Mouse (Mus musculus) gastrocnemius, postnatal 25 days (tissue): Measurements from ENCODE around the gene Dlg1. TPM values are rescaled to one million over a fixed set of nuclear protein-coding genes. Genes with fewer than 3 reads are reported as not detected.
A peak's percentile ranks its signal among the peaks of the same experiment; 100 is the strongest.

ENCODE experiments used
- DNase-seq: peaks from one replicate; pipeline ENCODE4 v3.0.0; 2022
- total RNA-seq, 2 experiments: library from RNA; stranded (reverse); gene quantifications; 1 replicate in 1 of 2; 2 replicates in 1 of 2; pipeline ENCODE4 v1.2.3; 2021

Dlg1 gene
- total RNA-seq, 2 experiments from 2014 or later, result 33.5 to 35.5 TPM

DNA sequence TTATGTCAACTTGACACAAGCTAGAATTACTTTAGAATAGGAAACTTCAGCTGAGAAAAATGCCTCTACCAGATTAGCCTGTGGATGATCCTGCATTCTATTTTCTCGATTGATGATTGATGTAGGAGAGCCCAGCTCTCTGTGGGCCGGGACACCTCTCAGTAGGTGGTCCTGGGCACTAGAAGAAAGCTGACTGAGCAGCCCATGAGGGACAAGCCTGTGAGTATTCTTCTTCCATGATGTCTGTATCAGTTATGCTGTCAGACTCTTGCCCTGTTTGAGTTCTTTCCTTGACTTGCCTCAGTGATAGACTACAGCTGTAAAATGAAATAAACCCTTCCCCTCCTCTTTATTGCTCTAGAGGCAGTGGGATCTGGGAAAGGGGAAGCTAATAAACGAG lies 74.5 kb downstream of the Dlg1 start:
- no peak for DNase-seq

DNA sequence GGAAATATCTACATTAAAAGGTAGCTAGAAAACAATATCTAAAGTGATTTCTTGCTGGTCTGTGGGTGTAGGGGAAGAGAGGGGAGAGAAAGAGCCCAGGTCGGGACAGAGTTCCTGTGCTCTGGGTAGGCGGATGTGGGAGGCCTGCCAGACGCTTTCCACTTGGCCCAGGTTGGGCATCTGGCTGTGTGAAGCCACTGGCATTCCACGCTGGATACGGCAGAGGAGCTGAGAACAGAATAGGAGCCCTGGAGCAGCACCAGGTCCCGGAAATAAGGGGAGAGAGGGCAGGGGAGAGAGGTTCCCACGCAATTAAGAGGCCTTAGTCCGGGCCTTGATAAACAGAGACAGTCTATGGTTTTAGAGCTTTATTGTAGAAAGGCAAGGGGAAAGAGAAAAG lies 77.0 kb downstream of the Dlg1 start:
- peak; percentile 65 for DNase-seq

DNA sequence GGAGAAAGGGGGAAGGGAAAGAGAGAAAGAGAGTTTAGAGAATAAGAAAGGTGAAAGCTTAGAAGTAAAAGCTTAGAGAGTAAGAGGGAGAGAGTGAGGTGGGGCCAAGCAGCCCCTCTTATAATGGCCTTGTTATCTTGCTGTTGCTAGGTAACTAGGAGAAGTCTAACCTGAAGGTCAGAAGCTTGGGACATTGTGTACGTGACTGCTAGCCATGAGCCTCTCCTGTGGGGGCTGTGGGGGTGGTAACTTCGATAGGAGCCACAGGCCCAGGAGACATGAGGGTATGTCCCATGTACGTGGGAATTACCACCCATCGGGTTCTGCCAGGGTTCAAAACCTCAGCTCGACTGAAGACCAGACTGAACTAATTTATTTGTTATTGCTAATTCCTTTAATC lies 77.5 kb downstream of the Dlg1 start:
- no peak for DNase-seq

DNA sequence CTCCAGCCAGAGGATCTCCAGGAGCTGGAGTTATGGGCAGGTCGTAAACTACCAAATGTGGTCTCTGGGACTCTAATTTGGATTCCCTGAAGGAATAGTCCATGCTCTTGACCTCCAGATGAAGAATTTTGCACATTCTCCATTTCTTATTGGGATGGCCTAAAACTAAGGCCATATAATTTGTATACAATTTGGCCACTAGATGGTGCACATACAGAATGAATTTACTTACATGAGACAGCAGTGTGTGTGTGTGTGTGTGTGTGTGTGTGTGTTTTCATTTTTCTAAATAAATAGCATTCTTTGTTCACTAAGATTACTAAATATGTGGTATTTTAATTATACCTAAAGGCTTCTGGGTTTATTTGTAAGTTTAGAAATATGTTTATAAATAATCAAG lies 87.3 kb downstream of the Dlg1 start:
- DNase-seq, result no peak

DNA sequence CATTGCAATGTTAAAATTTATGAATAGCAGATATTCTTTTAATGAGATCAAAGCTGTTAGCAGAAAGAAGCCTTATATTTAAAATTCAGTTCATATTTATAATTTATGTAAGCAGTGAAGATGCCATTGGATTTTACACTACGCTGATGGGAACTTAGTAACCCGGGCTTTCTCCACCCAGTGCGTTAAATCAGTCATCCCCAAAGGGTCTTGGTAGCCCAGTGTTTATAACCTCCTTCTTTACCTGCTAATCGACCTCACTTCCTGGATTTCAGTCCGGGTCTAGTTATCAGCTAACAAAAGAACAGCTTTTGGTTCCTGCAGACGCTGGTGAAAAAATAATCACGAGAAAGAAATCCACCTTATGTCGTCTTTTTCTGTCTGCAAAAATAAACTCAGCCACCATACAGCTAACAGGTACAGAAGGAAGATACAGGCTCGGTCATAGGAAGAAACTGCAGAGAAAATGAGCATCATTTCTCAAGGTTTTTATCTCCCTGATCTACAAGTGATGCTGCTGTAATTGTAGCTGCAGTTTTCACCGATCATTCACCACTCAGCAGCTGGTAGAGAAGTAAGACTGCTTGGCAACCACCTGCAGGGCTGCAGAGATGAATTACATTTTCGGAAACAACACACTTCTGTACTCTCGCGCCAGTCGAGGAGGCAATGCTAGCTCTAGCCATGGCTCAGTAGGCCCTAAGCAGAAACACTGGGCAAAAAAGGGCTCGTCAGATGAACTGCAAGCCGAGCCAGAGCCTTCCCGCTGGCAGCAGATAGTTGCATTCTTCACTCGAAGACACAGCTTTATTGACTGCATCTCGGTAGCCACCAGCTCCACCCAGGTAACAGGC lies 91.2 kb downstream of the Dlg1 start:
- no peak for DNase-seq

DNA sequence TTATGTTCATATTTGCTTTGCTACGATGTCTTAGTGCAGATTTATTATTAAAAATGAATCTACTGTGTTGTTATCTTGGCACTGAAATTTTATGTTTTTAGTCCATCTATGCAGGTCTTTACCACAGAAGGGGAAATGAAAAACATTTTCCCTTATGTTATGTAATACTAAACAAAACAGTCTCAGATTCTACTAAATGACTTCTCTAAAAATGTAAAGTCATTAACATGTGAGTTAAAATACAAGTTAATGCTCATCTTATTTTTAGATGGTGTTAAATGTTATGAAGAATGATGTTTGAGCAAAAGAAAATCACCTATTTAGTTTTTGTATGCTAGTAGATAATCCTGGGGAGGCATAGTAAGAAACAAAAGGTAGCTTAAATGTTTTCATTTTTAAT lies 91.8 kb downstream of the Dlg1 start:
- DNase-seq, result no peak

DNA sequence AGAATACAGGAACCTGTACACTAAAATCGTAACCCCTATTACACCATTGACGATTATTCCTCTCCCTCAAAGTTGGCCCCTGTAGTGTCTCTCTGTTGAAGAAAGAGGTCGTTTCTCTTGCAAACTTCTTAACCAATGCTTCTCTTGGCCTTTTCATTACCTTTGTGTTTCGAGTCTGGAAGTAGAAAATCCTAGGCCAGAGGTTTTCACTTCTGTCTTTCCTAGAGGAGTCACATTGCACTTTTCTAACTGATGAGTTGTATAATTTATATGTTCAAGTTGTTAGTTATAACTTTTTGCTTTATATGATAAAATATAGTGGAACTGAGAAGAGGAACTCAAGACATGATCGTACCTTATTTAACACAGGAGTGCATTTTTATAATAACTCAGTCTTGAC lies 93.2 kb downstream of the Dlg1 start:
- DNase-seq, result no peak

DNA sequence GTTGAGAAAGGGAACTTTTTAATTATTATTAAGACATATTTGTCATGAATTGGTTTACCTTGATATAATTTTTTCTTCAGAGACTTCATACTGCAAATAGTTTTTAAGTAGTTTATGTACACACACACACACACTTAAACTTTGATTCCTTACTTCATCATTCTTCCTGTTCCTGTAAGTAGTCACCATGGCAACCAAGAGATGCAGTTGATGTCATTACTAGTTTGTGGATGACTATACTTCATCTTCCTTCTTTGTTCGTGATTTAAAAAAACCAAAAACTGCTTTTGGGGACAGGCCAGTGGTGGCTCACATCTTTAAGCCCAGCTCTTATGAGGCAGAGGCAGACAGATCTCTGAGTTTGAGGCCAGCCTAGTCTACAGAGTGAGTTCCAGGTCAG lies 94.4 kb downstream of the Dlg1 start:
- DNase-seq, result no peak

DNA sequence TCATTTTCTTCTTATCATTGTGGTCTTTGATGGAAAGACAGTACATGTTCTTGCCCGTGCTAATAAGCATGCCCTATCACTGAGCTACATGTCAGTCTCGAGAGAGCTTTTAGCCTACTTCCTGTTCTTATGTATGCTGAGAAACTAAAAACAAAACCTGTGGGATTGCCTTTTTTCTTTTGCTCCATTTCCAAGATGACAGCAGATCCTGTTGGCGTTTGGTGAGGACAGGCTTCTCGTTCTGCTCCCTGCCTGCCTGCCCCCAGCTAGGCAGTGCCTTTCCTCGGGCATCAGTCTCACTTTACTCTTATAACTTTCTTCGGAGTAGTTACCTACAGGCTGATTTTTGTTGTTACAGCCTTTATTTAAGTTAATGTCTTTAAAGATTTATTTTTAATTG lies 96.2 kb downstream of the Dlg1 start:
- no peak for DNase-seq

DNA sequence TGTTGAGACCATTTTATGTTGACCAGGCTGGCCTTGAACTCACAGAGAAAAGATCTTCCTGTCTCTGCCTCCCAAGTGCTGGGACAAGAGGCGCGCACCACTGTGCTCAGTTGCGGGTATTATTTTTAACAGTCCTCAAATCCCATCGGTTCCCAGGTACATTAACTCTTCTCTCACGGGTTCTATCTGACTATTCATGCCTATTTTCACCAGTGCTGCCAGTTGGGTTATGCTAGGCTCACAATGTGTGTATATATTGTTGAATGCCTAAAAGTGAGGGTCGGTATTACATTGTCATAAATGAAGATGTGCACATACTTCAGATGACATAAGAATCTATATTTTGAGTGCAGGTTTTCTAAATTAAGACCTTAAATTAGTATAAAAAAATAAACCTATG lies 103.1 kb downstream of the Dlg1 start:
- DNase-seq, result no peak

DNA sequence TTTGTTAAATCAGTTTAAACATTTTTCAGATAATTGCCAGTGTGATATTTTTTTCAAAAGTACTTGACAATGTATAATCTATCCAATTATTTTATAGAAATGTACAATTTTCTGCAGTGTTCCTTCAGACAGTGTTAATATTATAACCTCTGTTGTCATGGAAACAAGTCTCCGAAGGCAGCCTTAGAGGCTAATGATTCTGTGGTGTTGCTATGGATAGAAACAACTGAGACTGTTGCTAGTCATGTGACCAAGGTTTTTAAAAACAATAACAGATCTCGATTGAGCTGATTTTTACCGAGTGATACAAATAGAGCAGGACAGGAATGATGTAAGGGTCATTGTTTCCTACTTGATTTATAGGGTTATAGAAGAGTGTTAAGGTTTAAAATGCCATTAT lies 103.5 kb downstream of the Dlg1 start:
- DNase-seq, result no peak

DNA sequence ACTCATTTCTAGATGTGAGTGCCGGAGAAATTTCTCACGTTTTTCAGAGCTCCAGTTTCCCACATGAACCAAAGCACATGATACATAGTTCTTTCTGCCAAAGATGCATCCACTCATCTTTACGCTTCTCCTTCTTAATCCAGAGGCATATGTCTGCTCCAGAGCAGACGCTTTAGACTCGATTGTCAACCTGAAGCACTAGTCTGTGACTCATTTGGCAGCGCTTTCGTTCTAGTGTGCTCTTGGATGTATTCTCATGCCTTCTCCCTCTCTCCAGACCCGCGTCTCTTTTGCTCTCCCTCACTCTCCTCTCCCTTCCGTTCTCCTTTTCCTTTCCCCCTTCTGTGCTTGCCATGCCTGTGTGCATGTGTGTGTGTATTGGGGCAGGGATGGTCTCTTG lies 112.7 kb downstream of the Dlg1 start:
- DNase-seq, result no peak

DNA sequence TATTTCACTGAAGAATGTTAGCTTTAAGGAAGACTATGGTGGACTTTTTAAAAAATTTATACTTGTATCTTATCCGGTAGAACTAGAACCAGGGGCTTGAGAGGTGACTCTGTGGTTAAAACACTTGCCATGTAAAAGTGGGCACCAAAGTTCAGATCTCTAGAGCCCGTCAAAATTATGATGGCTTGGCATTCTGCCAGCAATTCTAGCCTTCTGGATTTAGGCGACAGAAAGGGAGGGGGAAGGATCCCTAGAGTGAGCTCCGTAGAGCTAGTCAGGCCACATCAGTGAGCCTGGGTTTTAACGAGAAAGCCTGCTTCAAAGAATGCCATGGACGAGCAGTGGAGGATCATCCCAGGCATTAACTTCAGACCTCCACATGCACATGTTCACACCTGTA lies 117.8 kb downstream of the Dlg1 start:
- no peak for DNase-seq

DNA sequence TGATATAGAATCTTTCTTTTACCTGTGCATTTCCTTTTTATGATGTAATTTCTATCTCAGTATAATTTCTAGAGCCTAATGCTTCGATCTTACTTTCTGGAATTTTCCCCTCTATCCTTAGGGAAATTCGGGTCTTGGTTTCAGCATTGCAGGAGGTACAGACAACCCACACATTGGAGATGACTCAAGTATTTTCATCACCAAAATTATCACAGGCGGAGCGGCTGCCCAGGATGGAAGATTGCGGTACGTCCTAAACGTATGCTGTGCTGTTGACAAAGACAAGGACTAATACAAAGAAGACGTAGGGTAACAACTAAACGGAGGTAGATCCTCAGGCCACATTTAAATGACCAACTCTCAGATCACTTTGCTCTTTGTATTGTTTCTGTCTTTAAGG lies 126.8 kb downstream of the Dlg1 start:
- DNase-seq, result no peak

DNA sequence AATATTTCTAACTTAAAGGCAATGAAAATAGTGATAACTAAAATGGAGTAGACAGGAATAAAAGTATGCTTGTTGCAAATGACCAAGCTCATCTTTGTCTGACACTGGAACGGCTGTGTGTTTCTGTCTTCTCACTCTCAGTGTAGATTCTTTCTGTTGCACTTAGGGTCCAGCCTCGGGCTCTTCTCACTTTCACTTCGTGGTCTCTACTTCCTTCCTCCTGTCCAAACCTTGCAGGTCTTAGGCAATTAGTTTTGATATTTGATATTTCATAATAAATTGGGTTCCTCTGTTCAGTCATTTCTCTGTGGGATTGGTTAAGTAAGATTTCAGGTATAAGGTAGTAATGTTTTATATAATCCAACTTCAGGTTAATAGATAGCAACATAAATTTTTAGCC lies 140.4 kb downstream of the Dlg1 start:
- no peak for DNase-seq

DNA sequence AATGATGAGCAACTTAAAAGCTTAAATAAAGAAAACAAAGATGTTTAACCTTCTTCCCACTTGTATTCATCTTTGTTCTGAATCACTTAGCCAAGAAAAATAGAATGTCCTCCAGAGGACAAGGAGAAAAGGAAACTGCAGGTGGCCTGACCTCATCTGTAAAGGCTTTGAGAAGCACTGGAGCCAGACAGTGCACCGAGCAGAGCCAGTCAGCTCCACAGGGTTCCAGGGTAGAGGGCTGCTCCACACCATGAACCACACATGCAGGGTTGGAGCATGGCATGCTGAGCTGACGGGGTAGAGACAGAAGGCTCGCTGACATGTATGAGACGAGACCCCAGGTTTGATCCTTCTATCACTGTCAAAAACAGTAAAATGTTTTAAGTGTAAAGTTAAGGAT lies 162.8 kb downstream of the Dlg1 start:
- no peak for DNase-seq

DNA sequence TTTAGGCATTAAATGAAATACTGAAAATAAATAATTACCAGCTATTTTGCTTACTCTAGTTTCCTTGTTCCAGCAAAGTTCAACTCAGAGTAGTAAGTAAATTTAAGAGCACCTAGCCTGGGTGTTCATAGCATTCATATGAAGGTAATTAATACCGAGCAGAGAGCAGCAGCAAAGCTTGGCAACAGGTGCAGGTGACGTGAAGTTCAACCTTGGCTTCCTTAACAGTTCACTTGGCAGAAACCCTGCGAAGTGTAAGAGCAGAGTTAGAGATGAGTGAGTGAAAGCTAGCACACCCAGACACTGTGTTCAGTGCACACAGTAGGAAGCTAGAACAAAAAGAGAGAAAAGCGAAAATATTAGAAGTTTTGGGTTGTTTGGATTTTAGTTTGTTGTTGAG lies 167.5 kb downstream of the Dlg1 start:
- peak; percentile 24 for DNase-seq

DNA sequence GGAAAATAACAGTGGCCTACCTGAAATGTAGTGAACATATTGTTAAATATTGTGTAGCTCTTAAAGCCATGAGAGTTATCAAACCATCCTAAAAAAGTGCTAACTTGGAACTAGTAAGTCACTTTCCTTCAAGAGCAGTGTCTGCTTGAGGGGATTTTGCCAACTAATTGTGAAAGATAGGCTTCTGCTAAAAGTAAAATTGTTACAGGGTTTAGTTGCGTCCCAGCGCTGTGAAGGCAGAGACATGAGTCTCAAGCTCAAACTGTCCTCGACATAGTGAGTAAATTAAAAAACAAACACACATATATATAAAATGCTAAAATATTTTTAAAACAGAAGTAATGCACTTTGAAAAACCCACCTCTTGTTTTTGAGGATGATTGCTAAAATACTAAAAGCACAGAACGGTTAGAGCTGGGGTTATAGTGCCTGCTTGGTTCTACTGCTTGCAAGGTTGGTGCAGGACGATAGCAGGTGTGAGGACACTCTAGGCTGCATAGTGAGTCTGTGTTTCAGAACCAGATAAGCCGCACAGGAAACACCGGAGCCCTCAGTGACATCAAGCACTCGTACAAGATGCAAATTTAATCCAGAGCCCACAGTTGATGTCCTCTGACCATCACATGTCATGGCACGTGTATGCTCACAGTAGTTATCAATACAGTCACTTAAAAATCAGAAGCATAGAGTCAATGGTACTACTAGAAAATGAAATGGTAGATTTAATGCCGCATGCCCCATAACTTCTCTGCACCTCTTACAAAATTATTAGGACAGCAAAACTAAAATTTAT lies 169.6 kb downstream of the Dlg1 start:
- no peak for DNase-seq

DNA sequence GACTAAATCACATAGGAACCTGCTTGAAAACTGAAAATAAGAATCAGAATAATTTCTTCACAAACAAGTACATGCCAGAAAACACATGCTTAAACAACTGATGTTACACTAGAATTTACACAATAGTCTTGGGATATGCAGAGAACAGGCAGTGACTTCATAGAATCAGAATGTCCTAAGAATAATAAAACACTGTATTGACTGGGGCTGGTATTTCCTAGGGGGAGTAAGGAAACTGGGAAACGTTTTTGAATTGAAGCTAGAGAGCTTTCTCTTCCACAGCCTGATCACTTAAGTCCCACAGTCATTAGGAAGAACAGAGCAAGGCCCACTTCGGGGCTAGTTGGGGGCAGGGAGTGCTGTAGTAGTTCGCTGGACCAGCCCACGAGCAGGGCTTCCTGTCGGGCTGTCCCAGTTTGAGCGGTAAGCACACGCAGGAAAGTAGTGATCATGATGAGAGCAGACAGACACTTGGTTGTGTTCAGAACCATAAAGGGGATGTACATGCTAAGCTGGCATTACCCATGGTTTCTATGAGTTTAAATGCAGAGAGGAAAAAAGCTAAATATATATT lies 170.9 kb downstream of the Dlg1 start:
- peak; percentile 9 for DNase-seq

DNA sequence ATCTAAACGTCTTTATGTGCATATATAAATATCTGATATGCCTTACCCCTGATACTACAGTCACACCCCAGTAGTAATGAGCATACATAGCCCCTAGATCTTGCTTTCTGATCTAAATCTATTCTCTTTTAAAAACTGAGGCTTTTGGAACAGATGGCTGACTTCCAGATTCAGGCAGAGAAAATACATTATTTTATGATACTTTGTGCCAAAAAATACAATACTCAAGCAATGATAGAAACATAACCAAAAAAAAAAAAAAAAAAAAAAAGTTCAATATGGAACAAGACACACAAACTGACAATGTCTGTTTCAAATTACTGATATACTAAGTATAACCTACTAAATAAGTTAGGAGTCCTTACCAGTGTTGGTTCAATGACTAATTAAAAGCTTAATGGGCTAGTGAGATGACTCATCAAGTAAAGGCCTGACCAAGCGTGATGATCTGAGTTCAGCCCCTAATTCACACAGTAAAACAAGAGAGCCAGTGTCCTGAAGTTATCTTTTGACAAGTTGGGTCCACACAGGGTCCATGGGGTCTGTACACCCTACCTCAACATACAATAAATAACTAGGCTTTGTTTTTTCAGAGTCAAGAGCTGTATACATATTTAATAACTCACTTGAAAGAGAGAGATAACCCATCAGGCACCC lies 171.5 kb downstream of the Dlg1 start:
- DNase-seq, result no peak

DNA sequence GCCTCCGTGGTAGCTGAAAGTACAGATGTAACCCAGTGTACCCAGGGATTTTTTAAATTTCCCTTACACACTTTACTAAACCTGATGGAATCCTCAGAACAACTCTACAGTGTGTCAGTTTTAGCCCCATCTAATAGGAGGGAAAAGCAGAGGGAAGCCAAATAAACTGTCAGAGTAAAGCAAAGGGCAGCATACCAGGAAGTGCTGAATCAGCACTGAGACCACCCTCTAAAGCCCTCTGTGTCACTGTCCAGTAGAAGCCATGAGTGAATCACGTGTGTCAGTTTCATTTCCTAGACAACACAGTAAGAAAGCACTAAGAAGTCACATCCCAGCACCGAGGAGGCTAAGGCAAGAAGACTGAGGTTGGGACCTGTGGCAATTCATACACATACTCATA lies 174.1 kb downstream of the Dlg1 start:
- DNase-seq, result no peak

DNA sequence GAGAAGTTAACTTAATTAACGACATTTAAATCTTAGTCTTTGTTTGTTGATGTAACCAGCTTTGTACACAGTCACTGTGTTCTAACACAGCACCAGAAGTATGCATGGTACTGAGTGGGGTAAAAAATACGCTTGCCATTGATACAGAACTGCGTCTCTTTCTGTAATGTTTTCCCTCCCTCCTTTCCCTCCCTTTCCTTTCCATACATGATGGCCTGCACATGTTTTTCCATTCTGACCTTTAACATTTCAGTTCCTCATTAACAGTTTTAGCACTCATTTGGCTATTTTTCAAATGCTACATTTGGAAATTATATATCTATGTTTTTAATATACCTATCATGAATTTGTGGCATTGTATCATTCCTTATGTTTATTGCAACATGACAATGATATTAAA lies 181.0 kb downstream of the Dlg1 start:
- DNase-seq, result no peak

DNA sequence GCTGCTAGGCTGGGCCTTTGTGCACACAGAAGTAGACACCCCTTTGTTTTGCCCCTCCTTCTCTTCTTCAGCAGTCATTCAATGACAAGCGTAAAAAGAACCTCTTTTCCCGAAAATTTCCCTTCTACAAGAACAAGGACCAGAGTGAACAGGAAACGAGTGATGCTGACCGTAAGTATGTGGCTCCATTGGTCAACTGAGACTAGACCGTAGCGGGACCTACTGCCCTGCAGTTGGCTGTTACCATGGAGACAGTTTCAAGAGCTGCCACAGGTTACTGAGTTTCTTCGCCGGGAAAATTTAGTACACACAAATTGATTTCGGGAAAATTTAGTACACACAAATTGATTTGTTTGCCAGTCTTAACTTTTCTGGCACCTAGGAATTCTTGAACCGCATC lies 183.5 kb downstream of the Dlg1 start:
- DNase-seq, result no peak
